Mouse (Mus musculus) liver, adult 2 months (tissue): Measurements from ENCODE around the gene Ptpn14.

Experiments used
- CTCF ChIP-seq: fragments of 200-500 bp; IDR thresholded peaks from 2 replicates; pipeline ENCODE4 v1.5.1; 2011; ENCODE audit warnings: low read depth, low read length, control low read depth
- POLR2A ChIP-seq: fragments of 200-500 bp; IDR thresholded peaks from 2 replicates; pipeline ENCODE4 v1.6.1; 2011; ENCODE audit warnings: low read length, control low read depth; ENCODE audit not compliant: insufficient read depth; ENCODE audit errors: extremely low read depth

GRCm38 (mm10) chr1:189808015-189808414, 79.9 kb downstream of the Ptpn14 start:
- TF ChIP-seq CTCF (no peak), POLR2A (no peak)
